Mouse (Mus musculus) ES-E14 (cell line): ENCODE measurements around the gene Col23a1. TPM values are rescaled to one million over a fixed set of nuclear protein-coding genes. Genes with fewer than 3 reads are reported as not detected.
A peak's percentile ranks its signal among the peaks of the same experiment; 100 is the strongest.

Source experiments
- DNase-seq: peaks from one replicate; pipeline ENCODE4 v3.0.0-alpha.2; 2013; ENCODE audit warnings: low read depth, low spot score
- H3K27ac ChIP-seq: 2 replicates; pipeline ENCODE4 v1.5.1; 2012; ENCODE audit warnings: low read depth, mild to moderate bottlenecking, low read length, moderate library complexity, mixed read lengths; ENCODE audit not compliant: poor library complexity, insufficient read depth, severe bottlenecking
- H3K36me3 ChIP-seq: 2 replicates; pipeline ENCODE4 v1.6.1; 2012; ENCODE audit warnings: mild to moderate bottlenecking, low read length, moderate library complexity, mixed read lengths; ENCODE audit not compliant: control insufficient read depth, poor library complexity, insufficient read depth, severe bottlenecking
- H3K4me1 ChIP-seq, 2 experiments: fragments of 150-350 bp in 1 of 2; sonication (generic) in 1 of 2; 2 replicates each; pipeline ENCODE4 v1.6.1; 2012; ENCODE audit warnings: low read length in 2 of 2, mild to moderate bottlenecking in 1 of 2, mixed read lengths in 1 of 2; ENCODE audit not compliant: control insufficient read depth in 2 of 2, insufficient read depth in 2 of 2, poor library complexity in 1 of 2
- H3K4me3 ChIP-seq, 2 experiments: fragments of 150-350 bp in 1 of 2; sonication (generic) in 1 of 2; 2 replicates each; pipeline ENCODE4 v1.5.1; 2012; ENCODE audit warnings: low read length in 2 of 2, low read depth in 1 of 2, mild to moderate bottlenecking in 1 of 2, mixed read lengths in 1 of 2; ENCODE audit not compliant: insufficient read depth in 1 of 2, poor library complexity in 1 of 2, severe bottlenecking in 1 of 2
- H3K9ac ChIP-seq: 2 replicates; pipeline ENCODE4 v1.6.1; 2012; ENCODE audit warnings: low read depth, mild to moderate bottlenecking, low read length, mixed read lengths; ENCODE audit not compliant: poor library complexity, insufficient read depth, severe bottlenecking
- H3K9me3 ChIP-seq: fragments of 150-350 bp; sonication (generic); 2 replicates; pipeline ENCODE4 v1.6.1; 2012; ENCODE audit warnings: low read depth, mild to moderate bottlenecking, low read length; ENCODE audit not compliant: control insufficient read depth, insufficient read depth
- CHD2 ChIP-seq: IDR thresholded peaks from 2 replicates; pipeline ENCODE4 v1.6.1; 2014; ENCODE audit warnings: mild to moderate bottlenecking, low read depth, low read length, inconsistent platforms
- HCFC1 ChIP-seq: IDR thresholded peaks from 2 replicates; pipeline ENCODE4 v1.6.1; 2012; ENCODE audit warnings: low read length, inconsistent platforms, borderline replicate concordance; ENCODE audit not compliant: insufficient read depth
- MAFK ChIP-seq: IDR thresholded peaks from 2 replicates; pipeline ENCODE4 v1.6.1; 2014; ENCODE audit warnings: mild to moderate bottlenecking, low read depth, low read length, inconsistent platforms; ENCODE audit not compliant: insufficient read depth
- ZC3H11A ChIP-seq: IDR thresholded peaks from 2 replicates; pipeline ENCODE4 v1.6.1; 2012; ENCODE audit warnings: low read depth, mild to moderate bottlenecking, inconsistent platforms, low read length, borderline replicate concordance
- ZNF384 ChIP-seq: IDR thresholded peaks from 2 replicates; pipeline ENCODE4 v1.6.1; 2012; ENCODE audit warnings: low read depth, low read length, inconsistent platforms
- in situ Hi-C, 2 experiments: fragments of 600-800 bp; cut with MboI; formaldehyde crosslinking; loops; one replicate each; pipeline ENCODE4 v1.15.1; 2025; ENCODE audit warnings: low sequenced_read_pairs in 2 of 2, inconsistent platforms in 1 of 2; ENCODE audit not compliant: unreplicated experiment in 2 of 2
- total RNA-seq: library from RNA; depleted of rRNA; stranded (reverse); fragments of 300-350 nt; gene quantifications from 2 replicates; pipeline ENCODE4 v1.2.3, GENCODE M21; 2012

The Col23a1 gene
- total RNA-seq, 1 experiment: 0.40 TPM

DNA sequence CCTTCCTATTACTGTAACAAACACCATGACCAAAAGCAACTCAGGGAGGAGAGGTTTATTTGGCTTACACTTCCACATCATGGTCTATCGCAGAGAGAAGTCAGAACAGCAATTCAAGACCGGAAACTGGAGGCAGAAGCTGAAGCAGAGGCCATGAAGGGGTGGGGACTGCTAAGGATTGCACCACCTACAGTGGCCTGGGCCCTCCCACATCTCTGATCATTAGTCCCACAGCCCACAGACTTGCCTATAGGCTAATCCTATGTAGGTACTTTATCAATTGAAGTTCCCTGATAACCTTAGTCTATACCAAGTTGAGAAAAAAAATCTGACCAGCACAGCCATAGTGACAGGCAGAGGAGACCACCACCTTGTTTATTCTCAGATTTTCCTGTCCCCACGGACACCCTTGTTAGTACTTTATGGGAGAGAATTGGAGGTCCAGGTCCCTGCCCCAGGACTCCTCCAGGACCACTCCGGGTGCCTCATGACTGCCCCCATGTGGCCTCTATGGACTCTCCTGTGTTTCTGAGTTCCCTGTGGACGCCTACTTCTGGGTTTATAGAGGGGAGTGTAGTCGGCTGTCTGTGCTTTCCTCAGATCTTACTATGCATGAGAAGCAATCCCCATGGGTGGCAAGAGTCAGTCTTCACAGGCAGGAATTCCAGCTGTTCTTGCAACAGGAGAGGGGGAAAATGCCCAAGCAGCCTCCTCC is 157.1 kb downstream of the Col23a1 start:
- in situ Hi-C loops: no loop called here
- H3K4me1 ChIP-seq: no peaks in the 10 kb centered on the region
- H3K4me3 ChIP-seq: no peak overlapping the region
- no peak overlapping the region for H3K9ac ChIP-seq
- TF ChIP-seq HCFC1 (no peak), ZC3H11A (0 out of 2 replicates have a peak, but pooled peaks have one; percentile 8), ZNF384 (no peak), MAFK (no peak), CHD2 (no peak)
- no peak overlapping the region for H3K27ac ChIP-seq
- no peaks in the 10 kb centered on the region for H3K9me3 ChIP-seq
- peak; percentile 25 for DNase-seq
- H3K36me3 ChIP-seq: no peaks in the 10 kb centered on the region

DNA sequence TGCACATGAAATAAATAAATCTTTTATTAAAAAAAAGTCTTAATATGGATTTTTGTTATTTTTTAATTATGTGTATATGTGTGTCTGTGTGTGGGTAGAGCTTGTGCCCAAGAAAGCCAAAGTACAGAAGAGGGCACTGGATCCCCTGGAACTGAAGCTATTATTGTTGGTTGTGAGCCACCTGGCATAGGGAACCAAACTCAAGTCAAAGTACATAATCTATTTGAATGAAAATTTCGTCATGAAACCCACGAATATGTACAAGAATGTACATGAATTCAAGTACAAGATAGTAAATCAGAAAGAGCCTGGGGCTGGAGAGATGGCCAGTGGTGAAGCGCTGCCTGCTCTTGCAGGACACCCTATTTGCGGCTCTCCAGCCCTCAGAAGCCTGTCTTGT is 158.5 kb downstream of the Col23a1 start:
- no peaks in the 10 kb centered on the region for H3K9me3 ChIP-seq
- no peak for DNase-seq
- no peaks in the 10 kb centered on the region for H3K4me1 ChIP-seq
- in situ Hi-C loops: no loop called here
- TF ChIP-seq HCFC1 (no peak), ZNF384 (no peak), MAFK (no peak), CHD2 (no peak), ZC3H11A (no peak)
- no peak overlapping the region for H3K4me3 ChIP-seq
- H3K27ac ChIP-seq: no peak overlapping the region
- no peak overlapping the region for H3K9ac ChIP-seq
- no peaks in the 10 kb centered on the region for H3K36me3 ChIP-seq

DNA sequence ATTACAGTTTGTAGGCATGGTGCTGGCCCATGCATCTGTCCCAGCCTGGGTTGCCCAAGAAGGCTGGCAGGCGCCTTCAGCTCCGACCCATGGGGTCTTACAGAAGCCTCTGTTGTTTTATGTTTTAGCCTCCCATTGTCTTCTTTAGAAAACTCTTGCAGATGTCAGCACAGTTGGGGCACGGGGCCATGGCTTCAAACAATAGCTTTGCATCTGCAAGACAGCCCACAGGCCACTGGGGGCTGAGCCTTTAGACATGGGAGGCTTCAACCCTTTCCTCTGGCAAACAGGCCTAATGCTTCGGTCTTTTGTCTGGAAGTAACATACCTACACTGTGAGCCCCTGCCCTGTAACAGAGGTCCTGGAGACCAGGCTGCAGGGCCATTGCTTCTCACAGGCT is 159.0 kb downstream of the Col23a1 start:
- Histone ChIP-seq H3K27ac (no peak overlapping the region), H3K9ac (no peak overlapping the region), H3K4me1 (no peaks in the 10 kb centered on the region), H3K4me3 (no peak overlapping the region), H3K36me3 (no peaks in the 10 kb centered on the region), H3K9me3 (no peaks in the 10 kb centered on the region)
- in situ Hi-C loops: no loop called here
- TF ChIP-seq MAFK: no peak
- TF ChIP-seq ZNF384: no peak
- TF ChIP-seq CHD2: no peak
- TF ChIP-seq ZC3H11A: no peak
- no peak for TF ChIP-seq HCFC1
- DNase-seq: no peak

DNA sequence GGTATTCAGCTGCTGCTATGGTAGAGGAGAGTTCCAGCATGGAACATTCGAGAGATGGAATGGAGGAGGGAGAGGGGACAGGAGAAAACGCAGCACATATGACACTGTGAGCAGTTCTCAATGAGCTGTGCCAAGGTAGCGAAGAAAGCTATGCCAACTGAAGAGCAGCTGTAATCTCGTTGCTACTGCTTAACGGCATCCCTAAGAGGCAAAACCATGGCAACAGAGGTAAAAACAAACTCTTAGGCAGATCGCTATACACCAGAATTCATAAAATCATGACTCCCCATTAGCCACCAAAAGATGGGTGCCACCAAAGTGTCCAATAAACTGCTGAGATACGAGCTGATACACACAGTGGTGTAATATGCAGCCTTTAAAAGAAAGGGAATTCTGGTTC is 160.2 kb downstream of the Col23a1 start:
- no peak for DNase-seq

DNA sequence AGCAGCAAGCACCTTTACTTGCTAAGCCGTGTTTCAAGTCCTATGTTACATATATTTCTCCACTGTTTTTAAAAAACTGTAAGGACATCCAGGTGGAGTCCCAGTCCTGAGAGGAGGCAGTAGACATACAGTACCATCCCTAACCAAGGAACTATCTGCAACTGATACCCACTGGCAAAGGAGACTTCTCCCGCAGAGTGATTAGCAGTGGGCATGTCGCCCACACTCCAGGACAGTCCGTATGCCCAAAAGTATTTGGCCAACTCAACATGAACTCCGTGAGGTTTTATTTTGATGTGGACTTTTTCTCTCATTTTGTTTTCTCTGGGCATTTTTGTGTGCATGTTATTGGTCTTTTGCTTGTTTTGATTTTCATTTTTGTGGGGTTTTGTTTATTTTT is 161.6 kb downstream of the Col23a1 start:
- no peaks in the 10 kb centered on the region for H3K36me3 ChIP-seq
- no peak for TF ChIP-seq ZNF384
- TF ChIP-seq HCFC1: no peak
- TF ChIP-seq ZC3H11A: no peak
- TF ChIP-seq MAFK: no peak
- no peak for TF ChIP-seq CHD2
- no peak overlapping the region for H3K27ac ChIP-seq
- DNase-seq: no peak
- no peak overlapping the region for H3K9ac ChIP-seq
- no peak overlapping the region for H3K4me3 ChIP-seq
- in situ Hi-C loops: no loop called here
- H3K4me1 ChIP-seq: no peaks in the 10 kb centered on the region
- H3K9me3 ChIP-seq: no peaks in the 10 kb centered on the region

More for the DNA sequence above, 160.2 kb downstream of the Col23a1 start:
- H3K9me3 ChIP-seq: no peaks in the 10 kb centered on the region
- H3K36me3 ChIP-seq: no peaks in the 10 kb centered on the region
- H3K9ac ChIP-seq: no peak overlapping the region
- H3K4me1 ChIP-seq: no peaks in the 10 kb centered on the region
- no peak overlapping the region for H3K27ac ChIP-seq
- in situ Hi-C loops: no loop called here
- H3K4me3 ChIP-seq: no peak overlapping the region
- TF ChIP-seq CHD2 (no peak), MAFK (no peak), HCFC1 (no peak), ZNF384 (no peak), ZC3H11A (no peak)
